ENCODE assay signal across 23 mouse cellular contexts in the genomic region with DNA sequence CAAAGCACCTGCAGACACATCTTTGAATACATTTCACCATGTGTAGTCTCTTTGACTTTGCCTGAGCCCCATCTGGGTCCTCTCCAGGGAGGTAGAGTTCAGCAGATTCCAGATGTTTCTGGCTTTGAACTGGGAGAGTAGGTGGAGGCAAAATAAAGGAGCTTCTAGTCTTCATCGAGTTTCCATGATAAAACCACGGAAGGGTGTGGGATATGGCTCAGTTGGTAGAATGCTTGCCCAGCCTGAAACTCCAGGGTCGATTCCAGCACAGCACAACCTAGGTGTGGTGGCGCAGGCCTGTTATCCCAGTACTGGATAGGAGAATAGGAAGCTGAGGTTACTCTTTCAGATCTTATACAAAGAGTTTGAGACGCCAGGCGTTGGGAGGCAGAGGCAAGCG.
DNase-seq lines count a peak whose midpoint lies in the region; ATAC-seq lines count a peak whose summit lies in the region.
"Had no signal": no experiment of that assay in that cellular context is flagged by ENCODE, and none has a peak within 500 bp of the region (broad histone marks: within the 10 kb centered on the region; RNA-seq: fewer than 3 reads in every experiment).

No protein-coding gene starts in this region.

- no peaks in the 10 kb centered on the region for H3K36me3 ChIP-seq in forebrain, embryonic 15.5 days
- no peaks in the 10 kb centered on the region for H3K36me3 ChIP-seq in forebrain, embryonic 14.5 days (ENCODE audit: control insufficient read depth, insufficient read depth, low read length)
- H3K36me3 ChIP-seq: embryonic facial prominence, embryonic 10.5 days; embryonic facial prominence, embryonic 12.5 days; G1E had no signal

- H3K4me3 ChIP-seq in forebrain, embryonic 15.5 days: no peak overlapping the region
- H3K4me3 ChIP-seq in forebrain, embryonic 14.5 days (ENCODE audit: low read depth, low read length): no peak overlapping the region
- H3K4me3 ChIP-seq: embryonic facial prominence, embryonic 10.5 days; embryonic facial prominence, embryonic 12.5 days; forebrain, embryonic 13.5 days had no signal

- H3K9me3 ChIP-seq in forebrain, embryonic 15.5 days: no peaks in the 10 kb centered on the region
- H3K9me3 ChIP-seq in forebrain, embryonic 14.5 days (replicated peaks; ENCODE audit: control insufficient read depth, low read length): no peaks in the 10 kb centered on the region
- H3K9me3 ChIP-seq: embryonic facial prominence, embryonic 10.5 days; embryonic facial prominence, embryonic 12.5 days; forebrain, embryonic 13.5 days; G1E had no signal

- no peak overlapping the region for H3K9ac ChIP-seq in forebrain, embryonic 15.5 days (replicated peaks)
- H3K9ac ChIP-seq in forebrain, embryonic 14.5 days (ENCODE audit: low read length): no peak overlapping the region
- H3K9ac ChIP-seq: embryonic facial prominence, embryonic 12.5 days; forebrain, embryonic 13.5 days; forebrain, postnatal 0 days had no signal

- no peaks in the 10 kb centered on the region for H3K27me3 ChIP-seq in forebrain, embryonic 15.5 days
- no peaks in the 10 kb centered on the region for H3K27me3 ChIP-seq in forebrain, embryonic 14.5 days (replicated peaks; ENCODE audit: control insufficient read depth, insufficient read depth, low read length)
- H3K27me3 ChIP-seq: CH12.LX; embryonic facial prominence, embryonic 12.5 days; forebrain, embryonic 13.5 days; Patski had no signal

- H3K4me2 ChIP-seq in forebrain, embryonic 15.5 days (replicated peaks): no peak overlapping the region
- no peak overlapping the region for H3K4me2 ChIP-seq in forebrain, embryonic 14.5 days (ENCODE audit: low read length)
- H3K4me2 ChIP-seq: embryonic facial prominence, embryonic 12.5 days; forebrain, embryonic 13.5 days had no signal

- ATAC-seq in forebrain, embryonic 15.5 days (replicated peaks): peak; percentile 20; the same call in 1 of the 2 replicates
- no peak for ATAC-seq in forebrain, embryonic 14.5 days
- ATAC-seq in frontal cortex, adult (ENCODE audit: low TSS enrichment): no peak
- ATAC-seq: activated CD4-positive, CD25-positive, alpha-beta regulatory T cell, adult 4 months; CD4-positive, CD25-positive, alpha-beta regulatory T cell, adult 4 months; Patski had no signal

- H3K4me1 ChIP-seq in forebrain, embryonic 15.5 days: peaks cover 11% of the 10 kb centered on the region
- H3K4me1 ChIP-seq in forebrain, embryonic 14.5 days (ENCODE audit: control insufficient read depth, insufficient read depth, low read length): no peaks in the 10 kb centered on the region
- H3K4me1 ChIP-seq: embryonic facial prominence, embryonic 10.5 days; embryonic facial prominence, embryonic 12.5 days had no signal

- no peak overlapping the region for H3K27ac ChIP-seq in forebrain, embryonic 15.5 days (replicated peaks)
- no peak overlapping the region for H3K27ac ChIP-seq in forebrain, embryonic 14.5 days (ENCODE audit: low read depth, low read length)
- H3K27ac ChIP-seq: embryonic facial prominence, embryonic 10.5 days; embryonic facial prominence, embryonic 12.5 days; forebrain, embryonic 13.5 days had no signal

- WGBS in forebrain, embryonic 15.5 days: 86% methylated on average over 7 of the region's 7 CpGs
- WGBS in forebrain, embryonic 14.5 days: 93% methylated on average over 7 of the region's 7 CpGs

- no peak for DNase-seq in forebrain, embryonic 14.5 days (ENCODE audit: low spot score)
- DNase-seq in ES-CJ7 (ENCODE audit: low read depth, low spot score) (peak; percentile 80), R1 (ENCODE audit: low read depth, low spot score) (peak; percentile 88)
- no peak for DNase-seq in cerebellum, postnatal 25 days
- DNase-seq: adrenal gland, adult 8-10 months; adrenal gland, postnatal 14 days; adrenal gland, postnatal 36 days; B cell, adult 2 months; cerebellum, adult 11-12 months; cerebellum, adult 2 months; cerebellum, adult 9-10 months; cerebellum, postnatal 14 days had no signal

Comparison
In these comparisons a context has a peak if more than half of its experiments do, and no peak if none do; other contexts are left out.
1. DNase-seq: peak in ES-CJ7 (single experiment) and R1 (single experiment); none in forebrain, embryonic 14.5 days (single experiment) and cerebellum, postnatal 25 days (0 of 2).